Mouse (Mus musculus) liver, embryonic 14.5 days (tissue): ENCODE results near the gene Sohlh2. TPM values are rescaled to one million over a fixed set of nuclear protein-coding genes. Genes with fewer than 3 reads are reported as not detected.
A peak's percentile ranks its signal among the peaks of the same experiment; 100 is the strongest.

ENCODE experiments used
- ATAC-seq: fragments of 200-750 bp; cut with Nextera tagmentation; 2 replicates; pipeline ENCODE4 v1.8.0; 2017; ENCODE audit warnings: moderate number of reproducible peaks, mild to moderate bottlenecking, moderate library complexity; ENCODE audit not compliant: insufficient read depth
- DNase-seq, 3 experiments: peaks; one replicate each; pipeline ENCODE4 v3.0.0-alpha.2; 2012 to 2013; ENCODE audit warnings: low read depth in 3 of 3, low spot score in 3 of 3
- H3K27ac ChIP-seq: fragments of 300-500 bp; sonication (generic); 2 replicates; pipeline ENCODE4 v1.5.1; 2014; ENCODE audit warnings: moderate library complexity, mild to moderate bottlenecking, control low read depth, inconsistent platforms
- H3K27me3 ChIP-seq: fragments of 300-500 bp; sonication (generic); 2 replicates; pipeline ENCODE4 v1.6.1; 2014; ENCODE audit warnings: mild to moderate bottlenecking, low read length, moderate library complexity; ENCODE audit not compliant: control insufficient read depth, insufficient read depth
- H3K36me3 ChIP-seq: fragments of 300-500 bp; sonication (generic); replicated peaks from 2 replicates; pipeline ENCODE4 v1.6.1; 2014; ENCODE audit warnings: low read depth; ENCODE audit not compliant: control insufficient read depth, insufficient read depth
- H3K4me1 ChIP-seq, 2 experiments: fragments of 200-500 bp in 1 of 2; fragments of 300-500 bp in 1 of 2; sonication (generic) in 1 of 2; replicated peaks; 2 replicates each; pipeline ENCODE4 v1.6.1; 2012 to 2014; ENCODE audit warnings: antibody characterized with exemption in 1 of 2, inconsistent platforms in 1 of 2, low read length in 1 of 2; ENCODE audit not compliant: control insufficient read depth in 2 of 2, insufficient read depth in 2 of 2
- H3K4me2 ChIP-seq: fragments of 300-500 bp; sonication (generic); 2 replicates; pipeline ENCODE4 v1.6.1; 2014; ENCODE audit warnings: low read depth, mild to moderate bottlenecking, control low read depth, moderate library complexity
- H3K4me3 ChIP-seq, 2 experiments: fragments of 200-500 bp in 1 of 2; fragments of 300-500 bp in 1 of 2; sonication (generic) in 1 of 2; 2 replicates each; pipeline ENCODE4 v1.5.1; 2012 to 2014; ENCODE audit warnings: low read depth in 2 of 2, low read length in 2 of 2, mild to moderate bottlenecking in 2 of 2, control low read depth in 1 of 2, inconsistent platforms in 1 of 2, moderate library complexity in 1 of 2; ENCODE audit not compliant: insufficient read depth in 1 of 2
- H3K9ac ChIP-seq: fragments of 300-500 bp; sonication (generic); replicated peaks from 2 replicates; pipeline ENCODE4 v1.6.1; 2014; ENCODE audit warnings: mild to moderate bottlenecking, control low read depth, moderate library complexity
- H3K9me3 ChIP-seq: fragments of 300-500 bp; sonication (generic); 2 replicates; pipeline ENCODE4 v1.6.1; 2016; ENCODE audit warnings: low read length, mixed read lengths; ENCODE audit not compliant: control insufficient read depth
- CTCF ChIP-seq: IDR thresholded peaks from 2 replicates; pipeline ENCODE4 v1.5.1; 2016; ENCODE audit warnings: antibody characterized with exemption, low read depth, control low read depth
- EP300 ChIP-seq: IDR thresholded peaks from 2 replicates; pipeline ENCODE4 v1.6.1; 2016; ENCODE audit warnings: antibody characterized with exemption, low read depth
- WGBS: fragments of 180-500 bp; shearing (Covaris S2); extraction: QIAGEN DNeasy Blood & Tissue Kit; methylation state at CpG from one replicate; pipeline ENCODE4 v1.1.7; 2014; ENCODE audit not compliant: insufficient replicate concordance; 5-methylcytosine and 5-hydroxymethylcytosine counted together
- polyA plus RNA-seq, 2 experiments: library from polyadenylated mRNA; depleted of rRNA in 1 of 2; stranded (reverse) in 1 of 2; unstranded in 1 of 2; fragments of >200 nt; fragmentation: Nextera tagmentation in 1 of 2; extraction: Ambion mirVana in 1 of 2; gene quantifications; 2 replicates each; pipeline versions ENCODE4 v1.2.1 to v1.2.3; 2012 to 2014

Sohlh2 gene
- polyA plus RNA-seq, 2 experiments: not detected

DNA sequence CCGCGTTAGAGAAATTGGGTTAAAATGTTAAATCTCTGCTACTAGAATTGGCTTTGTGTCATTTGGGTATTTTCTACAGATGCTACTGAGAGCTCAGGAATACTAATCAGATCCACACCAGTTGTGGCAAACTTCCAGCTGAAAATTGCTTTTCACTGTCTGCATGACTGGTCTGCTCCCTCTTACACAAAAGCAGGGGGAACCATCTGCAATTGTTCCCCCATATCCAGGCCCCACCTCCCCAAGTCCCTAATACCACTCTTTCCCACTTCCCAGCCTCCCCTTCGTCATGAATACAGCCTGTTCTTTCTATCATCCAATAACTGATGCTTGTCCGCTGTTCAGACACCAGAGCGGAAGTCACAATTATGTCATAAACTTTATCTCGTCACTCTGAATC lies 32.6 kb downstream of the Sohlh2 start:
- H3K36me3 ChIP-seq: no peaks in the 10 kb centered on the region
- 70% methylated on average over 6 of the region's 6 CpGs for WGBS
- no peak overlapping the region for H3K4me3 ChIP-seq
- no peak overlapping the region for H3K9ac ChIP-seq
- H3K4me2 ChIP-seq: no peak overlapping the region
- H3K27ac ChIP-seq: no peak overlapping the region
- TF ChIP-seq EP300: no peak
- no peak for TF ChIP-seq CTCF
- H3K27me3 ChIP-seq: no peaks in the 10 kb centered on the region
- H3K4me1 ChIP-seq: no peaks in the 10 kb centered on the region
- no peaks in the 10 kb centered on the region for H3K9me3 ChIP-seq
- DNase-seq: no peak
- no peak for ATAC-seq

DNA sequence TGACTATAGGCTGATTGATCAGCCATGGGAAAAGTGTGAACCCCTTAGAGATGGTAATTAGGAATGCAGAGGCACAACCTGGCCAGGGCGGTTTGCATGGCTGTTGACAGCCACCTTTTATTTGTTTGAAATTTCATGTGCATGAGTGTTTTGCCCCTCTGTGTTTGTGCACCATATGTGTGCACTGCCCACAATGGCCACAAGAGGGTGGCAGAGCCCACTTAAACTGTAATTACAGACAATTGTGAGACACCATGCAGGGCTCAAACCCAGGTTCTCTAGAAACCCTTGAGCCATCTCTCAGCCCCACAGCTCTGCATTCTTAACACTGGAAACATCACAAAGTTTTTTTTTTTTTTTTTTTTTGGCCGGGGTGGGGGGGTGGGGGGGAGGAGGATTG lies 40.7 kb downstream of the Sohlh2 start:
- H3K27ac ChIP-seq: no peak overlapping the region
- H3K4me3 ChIP-seq: no peak overlapping the region
- no peak overlapping the region for H3K9ac ChIP-seq
- TF ChIP-seq EP300 (no peak), CTCF (peak; percentile 51)
- DNase-seq: no peak
- no peaks in the 10 kb centered on the region for H3K9me3 ChIP-seq
- H3K4me1 ChIP-seq: no peaks in the 10 kb centered on the region
- no peak overlapping the region for H3K4me2 ChIP-seq
- 57% methylated on average over 2 of the region's 2 CpGs for WGBS
- no peaks in the 10 kb centered on the region for H3K36me3 ChIP-seq
- no peak for ATAC-seq
- no peaks in the 10 kb centered on the region for H3K27me3 ChIP-seq

DNA sequence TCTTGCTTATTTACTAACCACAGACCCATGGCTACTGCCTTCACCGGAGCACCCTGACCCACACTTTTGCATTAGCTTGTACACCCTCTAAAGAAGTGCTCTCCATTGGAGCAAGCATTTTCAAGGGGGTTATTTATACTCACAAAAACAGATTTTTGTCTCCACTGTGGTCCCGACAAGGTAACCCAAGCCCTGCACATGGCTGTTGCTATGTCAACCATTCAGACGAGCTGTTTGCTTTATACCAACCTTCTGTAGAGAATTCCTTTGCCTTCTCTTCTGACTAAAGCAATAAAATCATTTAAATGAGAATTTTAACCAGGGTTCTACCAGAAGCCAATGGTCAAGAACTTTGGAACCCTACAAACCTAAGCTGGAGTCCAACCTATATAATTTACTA lies 42.0 kb downstream of the Sohlh2 start:
- H3K4me3 ChIP-seq: no peak overlapping the region

DNA sequence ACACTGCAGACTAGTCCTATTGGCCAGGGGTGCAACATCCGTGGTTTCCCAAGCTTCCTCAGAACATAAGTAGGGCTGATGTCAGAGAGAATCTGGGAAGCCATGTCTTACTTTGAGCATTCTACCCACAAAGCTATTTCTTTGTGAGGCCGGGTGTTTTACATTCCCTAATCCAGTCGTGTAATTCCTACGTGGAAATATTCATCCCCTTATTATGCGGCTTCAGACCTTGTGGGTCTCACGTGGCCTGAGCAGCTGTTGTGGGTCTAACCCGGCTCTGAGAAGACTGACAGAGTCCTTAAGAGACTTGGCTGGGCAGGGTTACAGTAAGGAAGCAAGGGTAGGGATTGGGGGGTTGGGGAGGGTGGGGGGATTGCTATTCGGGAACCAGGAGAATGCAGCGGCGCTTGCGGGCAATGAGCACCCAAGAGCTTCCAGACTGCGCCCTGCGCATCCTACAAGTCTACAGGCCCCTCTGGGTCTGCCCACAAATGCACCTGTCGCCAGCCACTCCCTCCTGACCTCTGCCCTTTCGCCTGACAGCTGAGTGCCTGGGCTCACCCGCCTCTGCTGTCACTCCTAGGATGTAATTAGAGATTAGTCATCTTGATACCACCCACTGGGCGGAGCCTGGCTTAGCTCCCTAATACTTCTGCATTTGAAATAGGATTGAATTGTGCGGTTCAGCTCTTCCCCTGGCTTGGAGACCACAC lies 44.8 kb downstream of the Sohlh2 start:
- H3K4me1 ChIP-seq: no peaks in the 10 kb centered on the region
- no peak overlapping the region for H3K9ac ChIP-seq
- WGBS: 23% methylated on average over 18 of the region's 18 CpGs
- TF ChIP-seq EP300: no peak
- TF ChIP-seq CTCF: no peak
- no peak overlapping the region for H3K4me2 ChIP-seq
- no peaks in the 10 kb centered on the region for H3K27me3 ChIP-seq
- no peak overlapping the region for H3K27ac ChIP-seq
- H3K4me3 ChIP-seq: no peak overlapping the region
- DNase-seq: no peak
- no peak for ATAC-seq
- no peaks in the 10 kb centered on the region for H3K9me3 ChIP-seq
- H3K36me3 ChIP-seq: no peaks in the 10 kb centered on the region

More for the DNA sequence above, 42.0 kb downstream of the Sohlh2 start:
- H3K4me1 ChIP-seq: no peaks in the 10 kb centered on the region
- H3K9ac ChIP-seq: no peak overlapping the region
- no peak for DNase-seq
- H3K9me3 ChIP-seq: no peaks in the 10 kb centered on the region
- no peak overlapping the region for H3K4me2 ChIP-seq
- 57% methylated on average over 3 of the region's 3 CpGs for WGBS
- no peak overlapping the region for H3K27ac ChIP-seq
- no peak for ATAC-seq
- no peaks in the 10 kb centered on the region for H3K27me3 ChIP-seq
- no peaks in the 10 kb centered on the region for H3K36me3 ChIP-seq
- TF ChIP-seq CTCF: no peak

DNA sequence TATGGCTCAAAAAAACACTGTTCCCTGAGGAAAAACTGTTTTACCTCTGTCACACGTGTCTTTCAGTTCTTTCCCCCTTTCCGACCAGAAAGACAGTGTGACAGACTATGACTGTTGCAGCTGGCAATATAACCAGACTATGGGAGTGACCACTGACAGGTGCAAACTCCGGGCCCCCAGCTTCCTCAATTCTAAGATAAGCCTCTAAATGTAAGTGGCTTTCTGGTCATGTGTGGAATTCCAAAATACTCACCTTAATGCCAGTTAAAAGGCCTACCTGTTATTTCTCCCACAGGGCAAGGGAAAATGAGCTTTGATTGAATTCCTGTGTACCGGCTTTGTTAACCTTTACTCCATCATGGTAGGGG lies 45.4 kb downstream of the Sohlh2 start:
- WGBS: 15% methylated on average over 4 of the region's 4 CpGs
- Histone ChIP-seq H3K4me2 (no peak overlapping the region), H3K4me3 (no peak overlapping the region), H3K9ac (no peak overlapping the region), H3K27me3 (no peaks in the 10 kb centered on the region), H3K27ac (no peak overlapping the region), H3K4me1 (no peaks in the 10 kb centered on the region), H3K9me3 (no peaks in the 10 kb centered on the region), H3K36me3 (no peaks in the 10 kb centered on the region)
- ATAC-seq (no peak), DNase-seq (no peak)
- no peak for TF ChIP-seq EP300
- TF ChIP-seq CTCF: no peak
